Mouse (Mus musculus) mouse embryonic stem cell (cell line): ENCODE measurements around the gene 9130213A22Rik.
"Not testable (repeated sequence)": the region's sequence is repeated elsewhere in the genome, so short reads cannot be mapped to it uniquely, and the experiment has no call there.

Experiments used
- in situ Hi-C, 2 experiments: fragments of 300-500 bp; cut with MboI; formaldehyde crosslinking; loops; 1 replicate in 1 of 2; 3 replicates in 1 of 2; pipeline ENCODE4 v1.14.3; 2019 to 2020; ENCODE audit warnings: low sequenced_read_pairs in 2 of 2, low pct_unique_long_range_greater_than_20kb in 1 of 2, mixed read lengths in 1 of 2; ENCODE audit not compliant: unreplicated experiment in 1 of 2

Gene 9130213A22Rik

GRCm38 (mm10) chr11:69098039-69098761 is 24.2 kb downstream of the 9130213A22Rik start:
- in situ Hi-C loops, result no loop called here

GRCm38 (mm10) chr11:69096987-69097900 is 25.1 kb downstream of the 9130213A22Rik start:
- in situ Hi-C loops, result no loop called here

GRCm38 (mm10) chr11:69096360-69096986 is 25.9 kb downstream of the 9130213A22Rik start:
- in situ Hi-C loops, result no loop called here

- in situ Hi-C loops, result no loop called here
These were observed 26.7 kb downstream of the 9130213A22Rik start for GRCm38 (mm10) chr11:69095511-69096231.

- in situ Hi-C loops, result no loop called here
These were observed 27.5 kb downstream of the 9130213A22Rik start, which contains the start of gene Per1 for GRCm38 (mm10) chr11:69094697-69095429. Per1 (plus strand) TSS chr11:69095217.

- in situ Hi-C loops, result not testable (repeated sequence)
These were observed 28.5 kb downstream of the 9130213A22Rik start for GRCm38 (mm10) chr11:69093856-69094255.

- in situ Hi-C loops, result no loop called here
These were observed 29.5 kb downstream of the 9130213A22Rik start for GRCm38 (mm10) chr11:69092871-69093270.

GRCm38 (mm10) chr11:69092386-69092751 is 30.0 kb downstream of the 9130213A22Rik start:
- in situ Hi-C loops, result no loop called here

GRCm38 (mm10) chr11:69091566-69092385 is 30.6 kb downstream of the 9130213A22Rik start:
- in situ Hi-C loops, result no loop called here

GRCm38 (mm10) chr11:69090367-69090766 is 32.0 kb downstream of the 9130213A22Rik start:
- in situ Hi-C loops, result no loop called here

GRCm38 (mm10) chr11:69089616-69090290 is 32.6 kb downstream of the 9130213A22Rik start:
- in situ Hi-C loops, result no loop called here

GRCm38 (mm10) chr11:69088856-69089615 is 33.4 kb downstream of the 9130213A22Rik start:
- in situ Hi-C loops, result no loop called here

GRCm38 (mm10) chr11:69088103-69088855 is 34.1 kb downstream of the 9130213A22Rik start, which contains the start of gene Vamp2:
Vamp2 (plus strand) TSS chr11:69088490.
- in situ Hi-C loops, result no loop called here

GRCm38 (mm10) chr11:69087597-69087996 is 34.8 kb downstream of the 9130213A22Rik start:
- in situ Hi-C loops, result no loop called here

GRCm38 (mm10) chr11:69087082-69087481 is 35.3 kb downstream of the 9130213A22Rik start:
- in situ Hi-C loops, result no loop called here
